Mouse (Mus musculus) heart, embryonic 14.5 days (tissue): Measurements from ENCODE around the gene Ctsw. TPM values are rescaled to one million over a fixed set of nuclear protein-coding genes. Genes with fewer than 3 reads are reported as not detected.

Experiments used
- ATAC-seq: fragments of 200-750 bp; cut with Nextera tagmentation; 2 replicates; pipeline ENCODE4 v1.8.0; 2017; ENCODE audit warnings: low read depth, moderate TSS enrichment; ENCODE audit not compliant: insufficient number of reproducible peaks, insufficient read depth, low FRiP score
- H3K27ac ChIP-seq, 2 experiments: fragments of 200-500 bp in 1 of 2; fragments of 300-500 bp in 1 of 2; sonication (generic) in 1 of 2; replicated peaks in 1 of 2; 2 replicates each; pipeline ENCODE4 v1.5.1; 2012 to 2014; ENCODE audit warnings: low read depth in 2 of 2, low read length in 2 of 2, control low read depth in 1 of 2, mild to moderate bottlenecking in 1 of 2, mixed read lengths in 1 of 2; ENCODE audit not compliant: control insufficient read depth in 1 of 2, insufficient read depth in 1 of 2
- H3K27me3 ChIP-seq: fragments of 300-500 bp; sonication (generic); 2 replicates; pipeline ENCODE4 v1.6.1; 2014; ENCODE audit warnings: mild to moderate bottlenecking, low read length, control low read depth; ENCODE audit not compliant: control insufficient read depth, insufficient read depth
- H3K36me3 ChIP-seq: fragments of 300-500 bp; sonication (generic); 2 replicates; pipeline ENCODE4 v1.6.1; 2014; ENCODE audit warnings: mild to moderate bottlenecking, control low read depth, low read length, mixed read lengths; ENCODE audit not compliant: control insufficient read depth, insufficient read depth
- H3K4me1 ChIP-seq, 2 experiments: fragments of 200-500 bp in 1 of 2; fragments of 300-500 bp in 1 of 2; sonication (generic) in 1 of 2; 2 replicates each; pipeline ENCODE4 v1.6.1; 2012 to 2014; ENCODE audit warnings: low read length in 2 of 2, control low read depth in 1 of 2, mixed read lengths in 1 of 2; ENCODE audit not compliant: control insufficient read depth in 2 of 2, insufficient read depth in 2 of 2
- H3K4me2 ChIP-seq: fragments of 300-500 bp; sonication (generic); 2 replicates; pipeline ENCODE4 v1.6.1; 2014; ENCODE audit warnings: mild to moderate bottlenecking, low read length
- H3K4me3 ChIP-seq, 2 experiments: fragments of 200-500 bp in 1 of 2; fragments of 300-500 bp in 1 of 2; sonication (generic) in 1 of 2; 2 replicates each; pipeline ENCODE4 v1.5.1; 2012 to 2014; ENCODE audit warnings: low read length in 2 of 2, mild to moderate bottlenecking in 2 of 2, control low read depth in 1 of 2, low read depth in 1 of 2, moderate library complexity in 1 of 2; ENCODE audit not compliant: control insufficient read depth in 1 of 2, insufficient read depth in 1 of 2
- H3K9ac ChIP-seq: fragments of 300-500 bp; sonication (generic); 2 replicates; pipeline ENCODE4 v1.6.1; 2014; ENCODE audit warnings: mild to moderate bottlenecking, low read length
- H3K9me3 ChIP-seq: fragments of 300-500 bp; sonication (generic); 2 replicates; pipeline ENCODE4 v1.6.1; 2016; ENCODE audit warnings: low read length, control low read depth; ENCODE audit not compliant: control insufficient read depth
- WGBS: fragments of 180-500 bp; shearing (Covaris S2); extraction: QIAGEN DNeasy Blood & Tissue Kit; methylation state at CpG from one replicate; pipeline ENCODE4 v1.1.7; 2014; 5-methylcytosine and 5-hydroxymethylcytosine counted together
- polyA plus RNA-seq: library from polyadenylated mRNA; unstranded; fragments of >200 nt; fragmentation: Nextera tagmentation; extraction: Ambion mirVana; gene quantifications from 2 replicates; pipeline ENCODE4 v1.2.1, GENCODE M21; 2014

Ctsw gene
- polyA plus RNA-seq, 1 experiment from 2014 or later = 1.4 TPM

DNA sequence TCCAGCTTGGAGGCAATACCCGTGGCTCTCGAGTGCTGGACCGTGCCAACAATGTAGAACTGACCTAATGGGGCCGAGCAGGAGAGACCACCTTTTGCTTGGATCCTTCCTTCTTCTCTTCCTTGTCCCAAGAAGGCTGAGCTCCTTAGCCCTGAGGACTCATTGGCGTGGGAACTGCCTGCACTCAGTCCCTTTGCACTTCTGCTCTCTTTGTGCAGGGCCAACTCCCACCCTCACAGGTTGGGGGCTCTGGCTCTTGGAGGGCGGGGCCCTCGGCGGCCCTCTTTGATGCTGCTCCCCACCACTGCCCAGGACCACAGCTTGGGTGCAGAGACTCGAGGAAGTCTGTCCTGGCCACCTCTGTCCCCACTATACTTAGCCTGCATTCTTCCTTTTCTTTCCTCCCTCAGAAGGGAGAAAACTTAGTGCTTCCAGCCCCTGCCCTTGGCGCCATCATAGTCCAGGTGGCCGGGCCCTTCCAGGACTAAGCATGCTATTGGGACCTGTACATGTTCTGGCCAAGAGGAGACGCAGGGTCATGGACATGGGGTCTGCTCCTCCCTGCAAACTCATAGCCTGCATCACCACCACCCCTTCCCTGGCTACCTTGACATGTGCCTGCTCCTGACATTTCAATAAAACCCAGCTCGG lies 41.5 kb downstream of the Ctsw start:
- no peaks in the 10 kb centered on the region for H3K27me3 ChIP-seq
- H3K36me3 ChIP-seq = peaks cover 41% of the 10 kb centered on the region
- no peaks in the 10 kb centered on the region for H3K9me3 ChIP-seq
- no peak overlapping the region for H3K4me3 ChIP-seq
- H3K4me2 ChIP-seq = peak overlapping the region; percentile 88; the same call in 1 of the 2 replicates
- H3K9ac ChIP-seq = no peak overlapping the region
- H3K4me1 ChIP-seq = peaks cover 18 to 23% of the 10 kb centered on the region in 2 experiments
- no peak overlapping the region for H3K27ac ChIP-seq
- no peak for ATAC-seq
- WGBS = 90% methylated on average over 13 of the region's 13 CpGs

DNA sequence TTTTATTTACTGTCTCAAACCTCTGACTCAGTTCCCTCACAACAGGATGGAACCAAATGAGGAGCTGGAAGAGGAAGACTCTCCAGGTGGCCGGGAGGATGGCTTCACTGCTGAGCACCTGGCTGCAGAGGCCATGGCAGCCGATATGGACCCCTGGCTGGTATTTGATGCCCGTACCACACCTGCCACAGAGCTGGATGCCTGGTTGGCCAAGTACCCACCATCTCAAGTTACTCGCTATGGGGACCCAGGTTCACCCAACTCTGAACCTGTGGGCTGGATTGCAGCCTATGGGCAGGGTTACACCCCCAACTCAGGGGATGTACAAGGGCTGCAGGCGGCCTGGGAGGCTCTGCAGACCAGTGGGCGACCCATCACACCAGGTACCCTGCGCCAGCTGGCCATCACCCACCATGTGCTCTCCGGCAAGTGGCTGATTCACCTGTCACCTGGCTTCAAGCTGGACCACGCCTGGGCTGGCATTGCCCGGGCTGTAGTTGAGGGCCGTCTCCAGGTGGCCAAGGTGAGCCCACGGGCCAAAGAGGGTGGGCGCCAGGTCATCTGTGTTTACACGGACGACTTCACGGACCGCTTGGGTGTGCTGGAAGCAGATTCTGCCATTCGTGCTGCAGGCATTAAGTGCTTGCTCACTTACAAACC lies 42.3 kb downstream of the Ctsw start:
- H3K36me3 ChIP-seq = peaks cover 48% of the 10 kb centered on the region
- H3K4me3 ChIP-seq = peak overlapping the region; percentile 84 to 87
- no peaks in the 10 kb centered on the region for H3K9me3 ChIP-seq
- H3K4me2 ChIP-seq = peak overlapping the region; percentile 88
- H3K27ac ChIP-seq = peak overlapping the region; percentile 80 to 92; a peak in 2 of 4 replicates
- H3K9ac ChIP-seq = peak overlapping the region; percentile 97
- peaks cover 18 to 23% of the 10 kb centered on the region in 2 experiments for H3K4me1 ChIP-seq
- no peaks in the 10 kb centered on the region for H3K27me3 ChIP-seq
- 90% methylated on average over 18 of the region's 18 CpGs for WGBS
- no peak for ATAC-seq

DNA sequence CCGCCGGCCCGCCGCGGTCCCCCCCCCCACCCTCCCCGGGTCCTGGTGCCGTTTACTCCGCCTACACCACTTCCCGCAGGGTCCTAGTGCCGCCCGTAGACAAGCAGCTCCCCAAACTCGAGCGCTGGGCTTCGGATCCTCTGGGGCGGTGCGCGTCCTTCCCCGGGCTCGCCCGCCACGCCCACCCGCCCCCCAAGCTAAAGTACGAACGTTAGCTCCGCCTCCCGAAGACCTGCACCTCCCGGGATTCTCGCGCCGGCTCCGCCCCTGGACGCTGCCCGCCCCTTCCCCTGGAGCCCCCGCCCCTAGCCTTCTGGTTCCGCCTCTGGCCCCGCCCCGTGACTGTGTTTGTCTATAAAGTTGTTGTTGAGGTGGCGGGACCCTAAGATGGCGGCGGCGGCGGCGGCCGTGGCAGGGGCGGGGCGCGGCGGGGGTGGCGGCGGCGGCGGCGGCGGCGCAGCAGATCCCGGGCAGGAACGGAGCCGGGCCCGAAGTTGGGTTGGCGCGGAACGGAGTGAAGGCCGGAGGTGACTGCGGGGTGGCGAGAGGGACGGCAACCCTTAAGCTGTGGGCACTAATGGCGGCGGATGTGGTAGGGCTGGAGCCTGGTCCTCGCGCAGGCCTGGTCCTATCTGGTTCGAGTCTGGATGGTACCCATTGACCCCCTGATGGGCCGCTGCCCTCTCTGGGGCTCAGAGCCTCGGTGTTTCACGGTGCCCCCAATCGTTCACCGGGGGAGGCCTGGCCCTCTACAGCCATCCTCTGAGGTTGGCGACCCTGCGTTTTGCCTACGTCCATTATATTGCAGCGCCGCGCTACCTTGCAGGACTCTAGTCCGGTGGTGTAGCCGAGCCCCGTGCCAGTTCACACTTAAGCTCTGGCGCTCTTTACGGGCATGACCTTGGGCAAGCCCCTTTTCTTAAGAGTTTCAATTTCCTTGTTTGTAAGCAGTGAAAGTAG lies 43.2 kb downstream of the Ctsw start, which contains the start of the genes Drap1 and AI837181:
Gene Drap1, minus strand, starts transcription at position 198 of the 960 bp plus-strand sequence.
Gene AI837181, plus strand, starts transcription at position 363 of the 960 bp plus-strand sequence.
- peak within 1 kb of the TSS; percentile 88 for H3K4me2 ChIP-seq
- no peaks in the 10 kb centered on the region for H3K9me3 ChIP-seq
- peak; percentile 89 for ATAC-seq
- peaks cover 58% of the 10 kb centered on the region for H3K36me3 ChIP-seq
- H3K27ac ChIP-seq = peak within 1 kb of the TSS; percentile 86 to 92
- H3K4me3 ChIP-seq = peak within 1 kb of the TSS; percentile 87 to 92
- H3K9ac ChIP-seq = peak within 1 kb of the TSS; percentile 97
- H3K4me1 ChIP-seq = peaks cover 18 to 22% of the 10 kb centered on the region in 2 experiments
- WGBS = under 1% methylated on average over 85 of the region's 87 CpGs
- no peaks in the 10 kb centered on the region for H3K27me3 ChIP-seq

DNA sequence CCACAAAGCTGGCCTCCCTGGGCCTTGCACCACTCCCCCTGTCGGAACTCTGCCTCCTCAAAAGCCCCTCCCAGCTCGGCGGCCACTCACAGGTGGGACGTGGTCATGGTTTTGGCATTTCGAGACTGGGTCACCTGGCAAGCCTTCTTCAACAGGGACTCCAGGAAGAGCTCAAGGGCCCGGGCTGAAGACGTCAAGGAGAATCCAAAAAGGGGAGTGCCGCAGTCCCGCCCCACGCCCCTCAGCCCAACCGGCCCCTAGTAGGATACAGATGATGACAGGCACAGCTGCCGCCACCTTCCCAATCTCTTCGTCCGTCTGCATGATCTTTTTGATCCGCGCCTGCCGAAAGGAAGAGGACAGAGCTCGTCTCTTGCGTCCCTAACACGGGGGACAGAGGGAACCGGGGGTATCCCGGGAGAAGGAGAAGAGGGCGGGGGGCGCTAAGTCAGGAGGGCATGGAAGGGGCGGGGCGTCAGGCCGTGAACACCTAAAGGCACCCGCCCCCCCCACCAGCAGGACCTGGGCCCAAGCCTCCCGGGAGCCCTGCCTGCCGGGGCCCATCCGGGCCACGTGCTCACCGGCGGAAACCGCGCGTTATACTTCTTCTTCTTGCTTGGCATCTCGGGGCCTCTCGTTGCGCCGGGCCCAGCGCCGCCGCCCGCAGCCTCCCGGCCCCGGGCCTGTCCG lies 44.1 kb downstream of the Ctsw start:
- peaks cover 18 to 21% of the 10 kb centered on the region in 2 experiments for H3K4me1 ChIP-seq

DNA sequence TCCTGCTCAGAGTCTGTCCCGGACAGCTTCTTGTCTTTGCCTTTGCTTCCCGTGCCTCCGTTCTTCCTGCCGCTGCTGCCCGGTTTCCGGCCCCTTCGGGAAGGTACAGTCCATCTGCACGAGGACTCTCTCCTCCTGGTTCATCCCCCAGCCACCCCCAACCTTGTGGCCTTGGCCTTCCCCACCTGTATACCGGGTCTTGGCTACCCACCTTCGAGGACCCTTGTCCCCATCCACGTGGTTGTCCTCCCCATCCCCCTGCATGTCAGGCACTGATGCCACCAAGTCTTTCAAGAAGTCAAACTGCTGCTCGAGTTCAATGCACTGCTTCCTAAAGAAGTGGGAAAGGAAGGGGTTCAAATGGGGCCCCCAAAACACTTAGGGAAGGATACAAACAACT lies 44.7 kb downstream of the Ctsw start:
- ATAC-seq = no peak
- Histone ChIP-seq H3K36me3 (peaks cover 65% of the 10 kb centered on the region), H3K27ac (peak overlapping the region; percentile 32 to 92; a peak in 1 of 4 replicates), H3K4me2 (peak overlapping the region; percentile 84), H3K4me3 (peak overlapping the region; percentile 87 to 92), H3K27me3 (no peaks in the 10 kb centered on the region), H3K4me1 (peaks cover 18 to 21% of the 10 kb centered on the region in 2 experiments), H3K9me3 (no peaks in the 10 kb centered on the region), H3K9ac (peak overlapping the region; percentile 97)
- WGBS = 66% methylated on average over 12 of the region's 12 CpGs

More for the DNA sequence above, 44.1 kb downstream of the Ctsw start:
- H3K27me3 ChIP-seq = no peaks in the 10 kb centered on the region
- peak overlapping the region; percentile 87 to 92 for H3K4me3 ChIP-seq
- peak overlapping the region; percentile 97 for H3K9ac ChIP-seq
- no peaks in the 10 kb centered on the region for H3K9me3 ChIP-seq
- peak overlapping the region; percentile 84 for H3K4me2 ChIP-seq
- peak overlapping the region; percentile 86 to 92 for H3K27ac ChIP-seq
- peaks cover 66% of the 10 kb centered on the region for H3K36me3 ChIP-seq
- peak; percentile 63 for ATAC-seq
- WGBS = under 1% methylated on average over 34 of the region's 48 CpGs

DNA sequence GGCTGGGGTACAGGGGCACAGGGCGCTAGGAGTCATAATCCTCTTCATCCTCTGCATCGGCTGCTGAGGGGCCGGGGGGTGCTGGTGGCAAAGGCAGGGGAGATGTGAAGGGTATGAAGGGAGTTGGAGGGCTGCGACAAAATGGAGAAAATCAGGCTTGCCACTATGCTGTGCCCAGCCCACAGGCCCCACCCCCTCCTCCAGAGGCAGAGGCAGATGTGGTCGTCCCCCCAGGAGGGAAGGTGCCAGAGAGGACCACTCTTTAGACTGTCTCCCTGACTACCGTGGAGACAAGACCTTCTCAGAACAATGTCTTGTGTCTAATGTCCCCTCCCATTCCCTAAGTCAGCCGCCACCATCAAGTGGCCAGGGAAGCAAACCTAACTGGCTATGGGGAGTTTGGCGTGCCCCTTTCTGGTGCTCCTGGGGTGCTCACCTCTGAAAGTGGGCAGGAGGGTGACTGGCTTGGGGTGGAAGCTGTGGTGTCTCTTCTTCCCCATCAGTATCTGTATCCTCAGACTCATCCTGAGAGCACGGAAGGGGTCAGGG lies 45.3 kb downstream of the Ctsw start:
- no peak overlapping the region for H3K27ac ChIP-seq

More for the DNA sequence above, 45.3 kb downstream of the Ctsw start:
- no peak for ATAC-seq
- Histone ChIP-seq H3K27me3 (no peaks in the 10 kb centered on the region), H3K4me3 (peak overlapping the region in 1 of 2 experiments; percentile 87; a peak in 1 of 4 replicates), H3K4me2 (peak overlapping the region; percentile 84; the same call in 1 of the 2 replicates), H3K9me3 (no peaks in the 10 kb centered on the region), H3K4me1 (peaks cover 18 to 21% of the 10 kb centered on the region in 2 experiments), H3K36me3 (peaks cover 70% of the 10 kb centered on the region), H3K9ac (peak overlapping the region; percentile 97)
- 89% methylated on average over 9 of the region's 9 CpGs for WGBS
